Mouse (Mus musculus): Measurements from ENCODE around the gene Hexim2.

The Hexim2 gene

DNA sequence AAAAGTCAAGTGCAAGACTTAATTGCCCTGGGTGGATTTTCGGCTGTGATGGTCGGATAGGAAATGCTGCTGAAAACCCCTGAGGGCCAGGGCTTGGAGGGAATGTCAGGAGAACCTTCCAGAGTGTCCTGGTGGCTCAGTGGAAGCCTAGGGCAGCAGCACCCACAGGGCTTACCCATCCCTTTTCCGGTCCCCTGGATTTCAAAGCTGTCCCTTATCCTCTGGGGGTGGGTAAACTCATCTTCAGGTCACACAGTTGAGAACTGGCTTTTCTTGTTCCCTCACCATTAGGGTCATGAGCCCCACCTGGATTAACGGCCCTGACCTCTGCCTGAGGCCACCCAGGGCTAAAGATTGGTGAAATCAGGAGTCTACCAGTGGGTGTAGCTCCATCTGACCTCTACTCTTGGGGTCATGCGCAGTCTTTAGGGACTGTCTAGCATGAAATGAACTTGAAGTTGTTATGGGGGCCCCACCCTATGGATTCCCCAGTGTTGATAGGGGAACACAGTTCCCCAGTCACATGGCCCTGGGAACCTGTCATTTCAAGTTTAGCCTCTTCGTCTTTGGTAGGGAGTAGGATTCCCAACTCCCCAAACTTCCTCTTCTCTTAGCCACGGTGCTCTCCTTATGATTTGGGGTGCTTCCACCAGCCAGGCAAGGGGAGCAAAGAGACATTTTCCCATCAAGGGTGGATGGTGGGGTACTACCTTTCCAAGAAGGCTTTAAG is 41.0 kb downstream of the Hexim2 start:
- no peak for DNase-seq (ENCODE audit: low read depth)

GRCm38 (mm10) chr11:103173771-103174344 is 41.6 kb downstream of the Hexim2 start:
- DNase-seq (ENCODE audit: low read depth) = no peak

- peak; percentile 78 for DNase-seq (ENCODE audit: low read depth)
Observed at GRCm38 (mm10) chr11:103174411-103174832, 42.2 kb downstream of the Hexim2 start.

- DNase-seq (ENCODE audit: low read depth) = peak; percentile 98
Observed at GRCm38 (mm10) chr11:103174891-103175391, 42.7 kb downstream of the Hexim2 start.

DNA sequence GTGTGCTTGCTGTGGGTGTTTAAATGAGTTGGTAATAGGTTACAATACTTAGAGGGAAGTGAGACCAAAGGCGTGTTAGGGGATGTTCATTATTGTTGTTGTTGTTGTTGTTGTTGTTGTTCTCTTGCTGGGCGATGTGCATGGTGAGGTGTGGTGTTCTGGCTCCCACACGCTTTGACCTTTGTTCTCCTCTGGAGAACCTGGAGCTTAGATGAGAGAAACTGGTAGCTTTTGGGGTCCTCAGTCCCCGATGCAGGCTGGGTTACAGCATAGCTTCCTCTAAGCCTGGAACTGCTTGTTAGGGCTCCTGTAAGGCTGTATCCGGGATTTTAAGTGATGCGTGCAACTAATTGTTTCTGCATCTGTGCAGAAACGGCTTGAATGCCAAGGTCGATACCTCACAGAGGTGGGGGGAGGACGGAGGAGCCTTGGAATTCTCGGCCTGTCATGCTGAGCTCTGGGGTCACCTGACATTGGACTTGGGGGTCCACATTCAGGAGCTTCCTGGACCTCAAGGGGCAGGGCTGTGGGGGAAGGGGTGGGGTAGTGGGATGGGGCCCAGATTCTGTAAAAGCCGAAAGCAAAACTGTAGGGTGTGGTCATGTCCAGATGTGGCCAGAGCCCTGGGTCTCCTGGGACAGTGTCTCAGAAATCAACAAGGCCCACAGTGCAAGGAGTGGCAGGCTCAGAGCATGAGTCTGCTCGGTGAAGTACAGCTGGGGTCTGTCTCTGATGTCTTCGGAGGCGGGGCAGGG is 43.6 kb downstream of the Hexim2 start:
- no peak for DNase-seq (ENCODE audit: low read depth)

- DNase-seq (ENCODE audit: low read depth) = no peak
Observed at GRCm38 (mm10) chr11:103176510-103176909, 44.3 kb downstream of the Hexim2 start.

DNA sequence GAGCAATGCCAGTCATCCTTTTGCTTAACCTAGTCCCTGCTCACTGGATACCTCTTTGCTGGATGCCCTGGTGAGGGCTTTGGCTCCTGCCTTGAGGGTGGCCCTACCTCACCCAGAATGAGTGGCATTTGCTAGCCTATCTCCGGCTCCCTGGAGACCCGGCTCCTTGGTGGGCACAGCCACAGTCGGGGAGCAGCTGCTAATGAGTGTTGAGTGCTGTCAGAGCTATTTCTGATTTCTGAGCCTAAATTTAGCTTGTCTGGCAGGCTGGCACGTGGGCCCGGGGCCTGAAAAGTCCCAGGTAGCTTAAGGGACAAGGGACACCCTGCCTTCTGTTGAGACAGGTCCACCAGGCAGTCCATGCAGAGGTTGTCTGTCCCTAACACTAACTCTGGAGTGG is 45.0 kb downstream of the Hexim2 start:
- DNase-seq (ENCODE audit: low read depth) = no peak

GRCm38 (mm10) chr11:103177815-103178485 is 45.7 kb downstream of the Hexim2 start:
- DNase-seq (ENCODE audit: low read depth) = peak; percentile 97

GRCm38 (mm10) chr11:103178748-103179147 is 46.5 kb downstream of the Hexim2 start:
- DNase-seq (ENCODE audit: low read depth) = no peak

- DNase-seq (ENCODE audit: low read depth) = no peak
Observed at GRCm38 (mm10) chr11:103180426-103180825, 48.2 kb downstream of the Hexim2 start.

DNA sequence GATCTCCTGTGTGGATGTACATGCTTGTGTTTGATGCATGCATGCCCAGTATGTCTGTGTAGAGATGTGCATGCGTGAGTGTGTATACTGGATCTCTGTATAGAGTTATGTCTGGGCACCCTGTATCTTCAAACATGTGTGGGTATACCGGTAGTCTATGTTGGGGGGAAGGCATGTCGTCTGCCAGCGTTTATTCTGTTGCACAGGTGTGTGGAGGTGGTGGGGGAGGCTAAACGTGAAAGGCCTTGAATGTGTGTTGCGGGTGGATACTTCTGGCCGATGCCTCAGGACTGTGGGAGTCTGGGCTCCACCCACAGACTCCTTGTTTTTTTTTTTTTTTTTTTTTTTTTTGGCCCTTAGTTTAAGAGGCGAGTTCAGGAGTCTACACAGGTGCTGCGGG is 49.1 kb downstream of the Hexim2 start:
- DNase-seq (ENCODE audit: low read depth) = no peak

DNA sequence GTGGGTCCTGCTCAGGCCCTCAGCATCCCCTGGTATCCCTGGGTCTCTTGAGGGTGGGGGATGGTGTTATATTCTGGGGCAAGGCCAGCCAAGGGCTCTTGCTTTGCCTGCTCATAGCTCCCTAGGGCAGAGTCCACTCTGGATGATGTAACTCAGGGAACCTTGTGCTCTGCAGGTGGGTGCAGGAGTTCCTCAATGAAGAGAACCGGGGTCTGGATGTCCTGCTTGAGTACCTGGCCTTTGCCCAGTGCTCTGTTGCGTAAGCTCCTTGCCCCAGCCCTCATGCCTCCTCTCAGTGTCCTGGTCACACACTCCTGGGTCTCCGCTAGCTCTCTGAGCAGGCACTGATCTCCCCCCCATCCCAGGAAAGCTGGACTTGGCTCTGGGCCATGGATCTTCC is 49.7 kb downstream of the Hexim2 start:
- no peak for DNase-seq (ENCODE audit: low read depth)

DNA sequence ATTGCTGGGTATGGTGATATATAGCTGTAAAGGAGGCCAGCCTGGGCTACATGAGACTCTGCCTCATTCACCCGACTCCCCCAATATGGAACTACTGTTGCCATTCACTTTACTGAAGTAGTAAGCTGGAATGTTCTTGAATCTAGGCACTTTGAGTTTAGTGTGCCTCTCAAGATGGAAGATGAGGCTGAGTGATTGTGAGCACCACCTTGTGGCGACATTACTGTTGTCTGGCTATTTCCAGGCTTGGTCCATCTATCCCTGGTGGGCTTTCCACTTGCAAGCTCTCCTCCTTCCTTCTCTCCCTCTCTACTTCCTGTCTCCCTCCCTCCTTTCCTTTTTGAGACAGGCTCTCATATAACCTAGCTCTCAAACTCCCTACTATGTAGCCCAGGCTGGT is 52.7 kb downstream of the Hexim2 start:
- DNase-seq (ENCODE audit: low read depth) = peak; percentile 74
